Mouse (Mus musculus): Measurements from ENCODE around the gene Klhl36. TPM values are rescaled to one million over a fixed set of nuclear protein-coding genes. Genes with fewer than 3 reads are reported as not detected.

Gene Klhl36
- polyA plus RNA-seq, 1 experiment from 2014 or later = 10.7 TPM

GRCm38 (mm10) chr8:119857767-119858166 is 4.3 kb upstream of the Klhl36 start:
- H3K4me3 ChIP-seq = no peak overlapping the region
- DNase-seq (ENCODE audit: low spot score) = no peak
- no peaks in the 10 kb centered on the region for H3K9me3 ChIP-seq
- H3K27ac ChIP-seq = no peak overlapping the region
- H3K36me3 ChIP-seq = no peaks in the 10 kb centered on the region
- H3K4me1 ChIP-seq (replicated peaks) = peaks cover 29% of the 10 kb centered on the region
- H3K27me3 ChIP-seq (ENCODE audit: insufficient read depth, poor library complexity, severe bottlenecking) = peaks cover 14% of the 10 kb centered on the region
- 83% methylated on average over 6 of the region's 6 CpGs for WGBS

- peak overlapping the region; percentile 86 for H3K27ac ChIP-seq
- no peak for DNase-seq (ENCODE audit: low spot score)
- H3K4me1 ChIP-seq (replicated peaks) = peaks cover 29% of the 10 kb centered on the region
- H3K4me3 ChIP-seq = peak overlapping the region; percentile 83
- peaks cover 37% of the 10 kb centered on the region for H3K27me3 ChIP-seq (ENCODE audit: insufficient read depth, poor library complexity, severe bottlenecking)
- no peaks in the 10 kb centered on the region for H3K36me3 ChIP-seq
- no peaks in the 10 kb centered on the region for H3K9me3 ChIP-seq
- 2% methylated on average over 19 of the region's 19 CpGs for WGBS
Measured at GRCm38 (mm10) chr8:119862390-119862734, 296 bp downstream of the Klhl36 start.

- WGBS = 12% methylated on average over 6 of the region's 6 CpGs
- peak; percentile 26 for DNase-seq (ENCODE audit: low spot score)
- H3K27ac ChIP-seq = peak overlapping the region; percentile 86
Measured at GRCm38 (mm10) chr8:119862749-119863148, 683 bp downstream of the Klhl36 start.

DNA sequence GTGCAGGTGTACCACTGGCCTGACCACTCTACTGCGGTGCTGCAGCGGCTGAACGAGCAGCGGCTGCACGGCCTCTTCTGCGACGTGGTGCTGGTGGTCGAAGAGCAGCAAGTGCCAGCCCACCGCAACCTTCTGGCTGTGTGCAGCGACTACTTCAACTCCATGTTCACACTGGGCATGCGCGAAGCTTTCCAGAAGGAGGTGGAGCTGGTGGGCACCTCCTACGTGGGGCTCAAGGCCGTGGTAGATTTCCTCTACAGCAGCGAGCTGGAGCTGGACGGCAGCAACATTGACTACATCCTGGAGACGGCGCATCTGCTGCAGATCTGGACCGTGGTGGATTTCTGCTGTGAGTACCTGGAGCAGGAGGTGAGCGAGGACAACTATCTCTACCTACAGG is 7.5 kb downstream of the Klhl36 start:
- Histone ChIP-seq H3K4me3 (no peak overlapping the region), H3K4me1 (replicated peaks) (no peaks in the 10 kb centered on the region), H3K27ac (no peak overlapping the region), H3K9me3 (peaks cover 10% of the 10 kb centered on the region), H3K36me3 (peaks cover 51% of the 10 kb centered on the region), H3K27me3 (ENCODE audit: insufficient read depth, poor library complexity, severe bottlenecking) (peaks cover 11% of the 10 kb centered on the region; the same call in 1 of the 2 replicates)
- DNase-seq (ENCODE audit: low spot score) = no peak
- 85% methylated on average over 20 of the region's 20 CpGs for whole genome bisulfite sequencing

More at GRCm38 (mm10) chr8:119862749-119863148, 683 bp downstream of the Klhl36 start:
- Histone ChIP-seq H3K27me3 (ENCODE audit: insufficient read depth, poor library complexity, severe bottlenecking) (peaks cover 37% of the 10 kb centered on the region), H3K9me3 (no peaks in the 10 kb centered on the region), H3K4me3 (peak overlapping the region; percentile 83), H3K36me3 (no peaks in the 10 kb centered on the region), H3K4me1 (replicated peaks) (peaks cover 29% of the 10 kb centered on the region)

- 90% methylated on average over 1 of the region's 1 CpGs for WGBS
- DNase-seq (ENCODE audit: low spot score) = no peak
- Histone ChIP-seq H3K9me3 (peaks cover 10% of the 10 kb centered on the region), H3K27ac (no peak overlapping the region), H3K27me3 (ENCODE audit: insufficient read depth, poor library complexity, severe bottlenecking) (peaks cover 7% of the 10 kb centered on the region; the same call in 1 of the 2 replicates), H3K4me3 (no peak overlapping the region), H3K4me1 (replicated peaks) (peaks cover 7% of the 10 kb centered on the region), H3K36me3 (peaks cover 74% of the 10 kb centered on the region)
Measured at GRCm38 (mm10) chr8:119873181-119873580, 11.1 kb downstream of the Klhl36 start.

- peaks cover 10% of the 10 kb centered on the region for H3K36me3 ChIP-seq
- no peak overlapping the region for H3K4me3 ChIP-seq
- peaks cover 22% of the 10 kb centered on the region for H3K4me1 ChIP-seq (replicated peaks)
- H3K27ac ChIP-seq = no peak overlapping the region
- 0 out of 2 replicates have a peak, but pooled peaks cover 4% of the 10 kb centered on the region for H3K27me3 ChIP-seq (ENCODE audit: insufficient read depth, poor library complexity, severe bottlenecking)
- no peaks in the 10 kb centered on the region for H3K9me3 ChIP-seq
- 84% methylated on average over 6 of the region's 6 CpGs for WGBS
- no peak for DNase-seq (ENCODE audit: low spot score)
Measured at GRCm38 (mm10) chr8:119881301-119881700, 19.2 kb downstream of the Klhl36 start.

GRCm38 (mm10) chr8:119881917-119882316 is 19.9 kb downstream of the Klhl36 start:
- DNase-seq (ENCODE audit: low spot score) = no peak
- no peak overlapping the region for H3K27ac ChIP-seq
- no peaks in the 10 kb centered on the region for H3K9me3 ChIP-seq
- H3K4me1 ChIP-seq (replicated peaks) = peaks cover 17% of the 10 kb centered on the region
- WGBS = 81% methylated on average over 8 of the region's 8 CpGs
- peaks cover 6% of the 10 kb centered on the region; the same call in 1 of the 2 replicates for H3K36me3 ChIP-seq
- H3K4me3 ChIP-seq = no peak overlapping the region
- H3K27me3 ChIP-seq (ENCODE audit: insufficient read depth, poor library complexity, severe bottlenecking) = 0 out of 2 replicates have a peak, but pooled peaks cover 4% of the 10 kb centered on the region

- Histone ChIP-seq H3K36me3 (no peaks in the 10 kb centered on the region), H3K9me3 (no peaks in the 10 kb centered on the region), H3K4me3 (no peak overlapping the region), H3K27ac (no peak overlapping the region), H3K4me1 (replicated peaks) (peaks cover 24% of the 10 kb centered on the region), H3K27me3 (ENCODE audit: insufficient read depth, poor library complexity, severe bottlenecking) (0 out of 2 replicates have a peak, but pooled peaks cover 4% of the 10 kb centered on the region)
- no peak for DNase-seq (ENCODE audit: low spot score)
- 87% methylated on average over 7 of the region's 7 CpGs for WGBS
Measured at GRCm38 (mm10) chr8:119883281-119883680, 21.2 kb downstream of the Klhl36 start.

DNA sequence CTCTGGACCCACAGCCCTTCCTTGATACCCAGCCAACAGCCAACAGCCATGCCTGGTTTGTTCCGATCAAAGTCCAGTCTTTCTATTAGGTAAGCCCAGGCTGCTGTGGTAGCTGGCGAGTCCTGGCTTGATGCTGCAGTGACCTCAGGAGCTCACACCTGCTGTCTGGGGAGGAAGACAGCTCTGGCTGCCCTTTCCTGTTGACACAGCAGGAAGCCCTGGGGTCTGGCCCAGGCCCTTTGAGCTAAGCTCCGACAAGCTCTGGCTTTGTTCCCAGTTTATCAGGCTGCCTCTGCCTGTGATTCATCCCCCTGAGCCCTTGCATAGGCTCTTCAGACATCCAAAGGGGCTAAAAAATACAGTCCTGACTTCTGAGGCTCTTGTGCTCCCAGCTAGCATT is 23.5 kb downstream of the Klhl36 start:
- no peak overlapping the region for H3K4me3 ChIP-seq
- WGBS = 43% methylated on average over 3 of the region's 3 CpGs
- no peaks in the 10 kb centered on the region for H3K36me3 ChIP-seq
- no peaks in the 10 kb centered on the region for H3K9me3 ChIP-seq
- no peaks in the 10 kb centered on the region for H3K27me3 ChIP-seq (ENCODE audit: insufficient read depth, poor library complexity, severe bottlenecking)
- peak overlapping the region; percentile 19; the same call in 1 of the 2 replicates for H3K27ac ChIP-seq
- DNase-seq (ENCODE audit: low spot score) = no peak
- peaks cover 23% of the 10 kb centered on the region for H3K4me1 ChIP-seq (replicated peaks)

DNA sequence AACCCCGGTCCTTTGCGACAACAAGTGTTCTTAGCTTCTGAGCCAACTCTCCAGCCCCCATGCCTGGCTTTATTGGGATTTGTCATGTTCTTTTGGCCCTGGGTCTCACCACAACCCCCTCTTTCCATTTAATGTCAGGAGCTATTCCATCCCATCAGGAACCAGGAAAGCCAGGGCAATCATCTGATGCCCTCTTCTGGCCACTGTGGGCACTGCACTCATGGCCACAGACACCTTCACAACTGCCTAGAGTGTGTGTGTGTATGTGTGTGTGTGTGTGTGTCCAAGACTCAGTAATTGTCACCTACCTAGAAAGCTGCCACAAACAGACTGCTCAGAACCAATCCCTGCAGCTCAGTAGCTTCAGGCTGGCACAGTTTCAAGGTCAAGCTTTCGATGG is 25.1 kb downstream of the Klhl36 start:
- H3K27ac ChIP-seq = no peak overlapping the region
- no peaks in the 10 kb centered on the region for H3K36me3 ChIP-seq
- no peak overlapping the region for H3K4me3 ChIP-seq
- no peaks in the 10 kb centered on the region for H3K9me3 ChIP-seq
- WGBS = 95% methylated on average over 3 of the region's 3 CpGs
- DNase-seq (ENCODE audit: low spot score) = peak; percentile 60
- H3K27me3 ChIP-seq (ENCODE audit: insufficient read depth, poor library complexity, severe bottlenecking) = no peaks in the 10 kb centered on the region
- H3K4me1 ChIP-seq (replicated peaks) = peaks cover 20% of the 10 kb centered on the region

DNA sequence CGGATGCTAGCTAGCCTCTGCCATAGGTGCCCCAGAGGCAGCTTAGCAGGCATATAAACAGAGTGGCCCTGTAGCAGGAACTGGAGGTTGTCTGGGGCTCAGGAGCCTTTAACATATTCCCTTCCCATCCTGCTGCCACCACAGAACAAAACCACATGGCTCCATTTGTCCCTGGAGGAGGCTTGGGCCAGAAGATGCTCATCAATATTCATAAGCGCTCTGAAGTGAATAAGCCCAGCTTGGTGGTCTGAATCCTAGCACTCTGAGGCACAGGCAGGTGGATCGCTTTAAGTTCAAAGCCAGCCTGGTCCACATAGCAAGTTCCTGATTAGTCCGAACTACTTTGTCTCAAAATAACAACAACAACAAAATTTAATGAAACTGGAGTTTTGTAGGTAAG is 25.9 kb downstream of the Klhl36 start:
- DNase-seq (ENCODE audit: low spot score) = no peak
- Histone ChIP-seq H3K27me3 (ENCODE audit: insufficient read depth, poor library complexity, severe bottlenecking) (no peaks in the 10 kb centered on the region), H3K27ac (0 out of 2 replicates have a peak overlapping the region, but pooled peaks have one; percentile 16), H3K4me3 (no peak overlapping the region), H3K9me3 (no peaks in the 10 kb centered on the region), H3K36me3 (no peaks in the 10 kb centered on the region), H3K4me1 (replicated peaks) (peaks cover 20% of the 10 kb centered on the region)
- 60% methylated on average over 4 of the region's 4 CpGs for WGBS

GRCm38 (mm10) chr8:119897069-119897468 is 35.0 kb downstream of the Klhl36 start:
- Histone ChIP-seq H3K27me3 (ENCODE audit: insufficient read depth, poor library complexity, severe bottlenecking) (peaks cover 39% of the 10 kb centered on the region), H3K36me3 (no peaks in the 10 kb centered on the region), H3K9me3 (no peaks in the 10 kb centered on the region), H3K4me3 (no peak overlapping the region), H3K27ac (no peak overlapping the region), H3K4me1 (replicated peaks) (peaks cover 5% of the 10 kb centered on the region)
- 74% methylated on average over 4 of the region's 4 CpGs for WGBS
- no peak for DNase-seq (ENCODE audit: low spot score)

- 0 out of 2 replicates have a peak overlapping the region, but pooled peaks have one; percentile 30 for H3K27ac ChIP-seq
- 25% methylated on average over 13 of the region's 13 CpGs for WGBS
- no peaks in the 10 kb centered on the region for H3K9me3 ChIP-seq
- H3K36me3 ChIP-seq = no peaks in the 10 kb centered on the region
- H3K27me3 ChIP-seq (ENCODE audit: insufficient read depth, poor library complexity, severe bottlenecking) = peaks cover 44% of the 10 kb centered on the region
- H3K4me1 ChIP-seq (replicated peaks) = peaks cover 5% of the 10 kb centered on the region
- DNase-seq (ENCODE audit: low spot score) = no peak
- no peak overlapping the region for H3K4me3 ChIP-seq
Measured at GRCm38 (mm10) chr8:119897933-119898332, 35.9 kb downstream of the Klhl36 start.

GRCm38 (mm10) chr8:119901349-119901748 is 39.3 kb downstream of the Klhl36 start:
- H3K4me3 ChIP-seq = no peak overlapping the region
- 0 out of 2 replicates have a peak overlapping the region, but pooled peaks have one; percentile 12 for H3K27ac ChIP-seq
- no peaks in the 10 kb centered on the region for H3K36me3 ChIP-seq
- 80% methylated on average over 3 of the region's 3 CpGs for WGBS
- H3K4me1 ChIP-seq (replicated peaks) = peaks cover 16% of the 10 kb centered on the region
- peaks cover 47% of the 10 kb centered on the region for H3K27me3 ChIP-seq (ENCODE audit: insufficient read depth, poor library complexity, severe bottlenecking)
- H3K9me3 ChIP-seq = no peaks in the 10 kb centered on the region
- no peak for DNase-seq (ENCODE audit: low spot score)
